Mouse (Mus musculus) c-Kit-positive CD71-positive TER-119-negative erythroid progenitor cells, embryonic 14.5 days (primary cell): ENCODE results near the gene Msmb.
"Not testable (repeated sequence)": the region's sequence is repeated elsewhere in the genome, so short reads cannot be mapped to it uniquely, and the experiment has no call there.

Experiments used
- DNase-seq: peaks from one replicate; pipeline ENCODE4 v3.0.0-alpha.2; 2013; ENCODE audit warnings: low read depth

Msmb gene

DNA sequence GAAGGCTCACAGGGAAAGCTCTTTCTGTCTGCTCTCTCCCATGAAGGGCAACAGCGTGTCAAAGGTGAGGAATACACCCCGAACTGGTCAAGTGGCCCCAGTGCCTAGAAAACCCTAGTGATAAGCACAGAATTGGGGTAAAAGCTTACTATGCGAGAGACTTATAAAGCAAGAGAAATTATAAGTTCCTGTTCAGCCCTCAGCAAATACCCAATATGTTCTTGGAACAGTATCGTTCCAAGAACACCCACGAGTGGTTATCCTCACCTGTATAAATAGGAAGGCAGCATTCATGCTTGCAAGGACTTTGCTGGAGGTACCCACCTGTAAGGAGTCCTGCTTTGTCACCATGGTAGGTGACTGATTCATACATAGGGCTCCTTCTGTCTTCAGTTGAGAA, at the start of gene Msmb:
Gene Msmb, plus strand, starts transcription at position 301 of the 400 bp plus-strand sequence.
- DNase-seq, result no peak

DNA sequence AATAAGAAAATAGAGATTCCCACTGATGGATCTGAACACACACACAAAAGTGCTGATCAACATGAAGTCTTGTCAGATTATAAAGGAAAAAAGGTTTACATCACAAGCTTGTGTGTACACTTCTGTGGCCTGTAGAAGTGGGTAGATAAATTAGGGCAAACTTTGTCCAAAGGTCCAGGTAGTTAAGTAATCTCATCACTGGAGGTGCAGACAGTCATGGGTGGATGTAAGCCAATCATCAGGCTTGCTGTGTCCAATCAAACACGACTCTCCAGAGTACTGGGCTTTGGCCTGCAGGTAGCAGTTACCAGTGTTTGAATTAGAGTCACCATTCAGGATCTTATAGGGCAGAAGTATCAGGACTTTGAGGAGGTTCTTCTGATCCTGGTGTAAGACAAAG, 48.8 kb upstream of the Msmb start:
- DNase-seq, result no peak

GRCm38 (mm10) chr14:32093500-32094117, 48.2 kb upstream of the Msmb start:
- no peak for DNase-seq

GRCm38 (mm10) chr14:32095646-32096045, 46.2 kb upstream of the Msmb start:
- DNase-seq, result no peak

GRCm38 (mm10) chr14:32096740-32097139, 45.1 kb upstream of the Msmb start:
- DNase-seq, result no peak

GRCm38 (mm10) chr14:32097691-32098090, 44.1 kb upstream of the Msmb start:
- DNase-seq, result no peak

GRCm38 (mm10) chr14:32098951-32099350, 42.9 kb upstream of the Msmb start:
- no peak for DNase-seq

GRCm38 (mm10) chr14:32103556-32103955, 38.3 kb upstream of the Msmb start:
- DNase-seq, result no peak

GRCm38 (mm10) chr14:32105663-32106062, 36.2 kb upstream of the Msmb start:
- no peak for DNase-seq

- DNase-seq, result no peak
Measured at GRCm38 (mm10) chr14:32106911-32107310, 34.9 kb upstream of the Msmb start.

- DNase-seq, result not testable (repeated sequence)
Measured at GRCm38 (mm10) chr14:32112124-32112523, 29.7 kb upstream of the Msmb start.

DNA sequence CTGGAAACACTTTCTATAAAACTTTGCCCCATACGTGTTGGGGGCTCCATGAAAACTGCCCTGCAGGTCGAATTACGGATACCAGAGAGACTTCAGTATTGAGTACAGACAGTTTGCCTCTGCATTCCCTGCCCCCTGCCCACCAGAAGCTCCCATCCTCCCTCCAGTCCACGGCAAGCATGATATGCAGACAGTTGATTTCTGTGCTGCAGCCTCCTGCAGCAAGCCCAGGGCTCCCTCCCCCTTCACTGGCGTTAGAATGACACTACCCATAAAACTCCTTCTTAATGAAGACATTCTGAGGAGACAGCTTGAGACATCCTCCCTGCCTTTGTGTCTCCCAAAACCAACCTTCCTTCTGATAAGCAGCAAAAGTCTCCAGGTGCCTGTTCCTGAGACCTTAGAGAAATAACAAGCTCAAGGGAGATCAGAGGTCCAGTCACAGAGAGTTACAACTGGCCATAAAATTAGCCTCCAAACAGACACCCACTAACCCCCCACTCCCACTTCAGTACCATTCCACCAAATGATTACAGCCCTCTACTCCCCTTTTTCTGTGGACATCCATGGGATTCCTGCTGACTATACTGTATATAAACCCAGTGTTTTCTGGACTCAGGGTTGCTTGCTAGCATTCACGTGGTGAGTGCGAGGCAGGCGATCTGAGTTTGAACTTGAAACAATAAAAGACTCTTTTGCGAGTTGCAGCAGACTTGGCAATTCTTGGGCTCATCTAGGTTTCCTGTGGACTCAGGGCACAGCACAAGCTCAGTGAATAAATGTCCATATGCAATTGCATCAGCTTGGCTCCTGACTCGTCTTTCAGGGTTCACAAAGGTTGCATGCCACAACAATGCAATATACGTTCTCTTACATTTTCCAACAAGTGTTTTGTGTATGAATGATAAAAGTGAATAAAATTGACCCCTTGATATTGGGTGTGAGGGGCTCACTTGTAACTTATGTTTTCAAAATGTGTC, 20.6 kb upstream of the Msmb start:
- DNase-seq, result no peak

DNA sequence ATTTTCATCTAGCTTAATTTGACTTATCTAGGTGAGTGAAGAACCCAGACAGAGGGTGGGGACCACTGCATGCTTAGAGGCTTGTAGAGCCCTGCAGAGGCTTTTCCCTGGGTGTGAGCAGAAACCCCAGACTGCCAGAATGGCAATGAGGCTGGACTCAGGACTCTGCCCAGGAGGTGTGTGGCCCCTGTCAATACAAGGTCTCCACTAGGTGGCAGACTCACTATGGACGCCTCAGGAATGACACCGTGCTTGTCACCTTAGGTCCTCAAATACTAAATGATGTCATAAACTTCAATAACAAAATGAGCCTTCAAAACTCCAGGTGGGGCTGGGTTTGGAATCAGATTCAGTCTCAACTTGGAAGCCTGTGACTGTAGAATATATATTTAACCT, 19.9 kb upstream of the Msmb start:
- DNase-seq, result peak; percentile 53

DNA sequence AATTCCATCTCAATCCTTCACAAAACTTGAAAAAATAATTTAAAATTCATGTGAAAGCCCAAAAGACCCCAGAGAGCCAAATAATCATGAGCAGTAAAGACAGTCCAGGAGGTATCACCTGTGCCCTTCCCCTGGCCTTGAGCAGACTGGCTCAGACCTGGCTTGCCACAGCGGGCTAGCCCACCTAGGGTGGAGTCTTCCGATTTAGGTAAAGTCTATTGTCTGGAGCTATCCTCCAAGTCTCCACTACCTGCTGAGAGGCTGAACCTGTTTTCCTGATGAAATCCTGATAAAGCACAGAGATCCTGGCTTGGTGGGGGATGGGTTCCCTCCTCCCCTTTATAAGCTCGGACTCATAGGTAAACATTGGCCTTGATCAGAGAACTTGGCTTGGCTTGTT, 17.6 kb upstream of the Msmb start:
- DNase-seq, result no peak

- DNase-seq, result not testable (repeated sequence)
Measured at GRCm38 (mm10) chr14:32125256-32125655, 16.6 kb upstream of the Msmb start.

DNA sequence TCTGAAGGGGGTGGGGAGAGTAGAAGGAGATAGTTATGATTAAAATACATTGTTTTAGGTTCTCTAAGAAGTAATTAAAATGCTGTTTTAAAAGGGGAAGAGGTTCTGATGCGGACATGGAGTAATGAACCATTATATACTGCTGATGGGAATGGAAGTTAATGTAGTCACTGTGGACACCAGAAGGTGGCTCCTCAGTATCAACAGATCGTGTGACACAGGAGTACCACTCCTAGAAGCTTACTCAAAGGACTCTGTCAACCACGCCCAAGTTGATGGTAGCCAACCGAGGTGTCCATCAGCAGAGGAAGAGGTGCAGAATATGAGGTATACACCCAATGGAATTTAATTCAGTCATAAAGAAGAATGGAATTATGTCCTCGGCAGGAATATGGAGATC, 13.4 kb upstream of the Msmb start:
- DNase-seq, result no peak

GRCm38 (mm10) chr14:32131836-32132235, 10.0 kb upstream of the Msmb start:
- no peak for DNase-seq

DNA sequence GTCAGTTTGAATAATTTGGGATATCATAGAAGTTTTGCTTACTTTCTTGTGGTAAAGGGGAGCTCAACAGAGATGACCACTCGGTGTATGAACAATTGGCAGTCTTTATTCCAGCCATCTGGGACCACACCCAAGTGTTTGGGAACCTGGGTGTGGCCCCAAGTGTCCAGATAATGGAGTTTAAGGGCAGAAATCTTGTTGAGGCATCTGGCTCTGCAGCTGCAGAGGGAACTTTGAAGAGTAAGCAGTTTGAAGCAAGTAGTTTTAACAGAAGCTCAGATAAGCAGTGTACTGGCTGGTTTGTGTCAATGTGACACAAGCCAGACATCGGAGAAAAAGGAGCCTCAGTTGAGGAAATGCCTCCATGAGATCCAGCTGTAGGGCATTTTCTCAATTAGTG, 7.5 kb upstream of the Msmb start:
- peak; percentile 46 for DNase-seq

GRCm38 (mm10) chr14:32136467-32136866, 5.4 kb upstream of the Msmb start:
- DNase-seq, result not testable (repeated sequence)

GRCm38 (mm10) chr14:32140359-32140965, 1.4 kb upstream of the Msmb start:
- DNase-seq, result no peak

- DNase-seq, result no peak
Measured at GRCm38 (mm10) chr14:32144734-32145133, 2.9 kb downstream of the Msmb start.

DNA sequence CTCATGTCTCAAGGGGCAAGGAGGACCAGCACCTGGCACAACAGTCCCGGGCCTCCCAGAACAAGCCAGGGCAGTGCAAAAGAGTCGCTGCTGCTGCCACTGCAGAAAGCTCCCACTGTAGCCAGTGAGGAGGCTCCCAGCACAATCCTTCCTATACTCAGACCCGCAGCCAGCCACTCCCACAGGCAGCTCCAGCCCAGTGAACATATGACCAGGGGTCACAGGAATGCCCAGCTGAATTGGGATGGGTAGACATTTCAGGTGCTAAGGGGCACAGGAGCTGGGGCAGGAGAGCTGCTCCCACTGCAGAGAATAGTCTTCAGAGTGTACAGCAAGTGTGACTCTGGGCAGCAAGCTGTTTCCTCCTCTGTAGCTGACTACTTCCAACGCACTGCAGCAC, 3.6 kb downstream of the Msmb start:
- DNase-seq, result no peak
